Mouse (Mus musculus) CH12.LX (cell line): ENCODE measurements at regions not wholly inside any gene's neighbourhood (a gene's known extent, or its start where the extent isn't known, plus 50 kb on each side); places are given as distances from the start of the nearest gene placed in this dataset.

ENCODE experiments used
- DNase-seq: peaks from one replicate; pipeline ENCODE4 v3.0.0-alpha.2; 2013; ENCODE audit errors: extremely low read depth
- H3K27ac ChIP-seq: 2 replicates; pipeline ENCODE4 v1.5.1; 2012; ENCODE audit warnings: low read depth, mild to moderate bottlenecking, control low read depth, moderate library complexity; ENCODE audit not compliant: insufficient read depth
- H3K27me3 ChIP-seq: replicated peaks from 2 replicates; pipeline ENCODE3; 2012; ENCODE audit warnings: inconsistent platforms
- H3K36me3 ChIP-seq, 2 experiments: replicated peaks in 1 of 2; 2 replicates each; pipeline versions ENCODE3 to v1.6.1; 2012; ENCODE audit warnings: inconsistent platforms in 1 of 2, low read length in 1 of 2, mild to moderate bottlenecking in 1 of 2, mixed read lengths in 1 of 2, moderate library complexity in 1 of 2; ENCODE audit not compliant: control insufficient read depth in 1 of 2, insufficient read depth in 1 of 2
- H3K4me1 ChIP-seq, 2 experiments: 2 replicates each; pipeline ENCODE4 v1.6.1; 2012; ENCODE audit warnings: inconsistent platforms in 1 of 2, moderate library complexity in 1 of 2; ENCODE audit not compliant: insufficient read depth in 2 of 2, control insufficient read depth in 1 of 2
- H3K4me2 ChIP-seq: 2 replicates; pipeline ENCODE4 v1.6.1; 2012; ENCODE audit warnings: low read depth, mild to moderate bottlenecking, control low read depth; ENCODE audit not compliant: poor library complexity, insufficient read depth, severe bottlenecking
- H3K4me3 ChIP-seq, 3 experiments: fragments of 150-350 bp in 1 of 3; sonication (generic) in 1 of 3; replicated peaks in 1 of 3; 2 replicates each; pipeline versions ENCODE3 to v1.5.1; 2011 to 2012; ENCODE audit warnings: low read depth in 2 of 3, low read length in 2 of 3, mild to moderate bottlenecking in 2 of 3, moderate library complexity in 2 of 3, control low read depth in 1 of 3, improper control_type of control experiment in 1 of 3, inconsistent platforms in 1 of 3, mixed read lengths in 1 of 3; ENCODE audit not compliant: poor library complexity in 1 of 3
- H3K79me2 ChIP-seq: replicated peaks from 2 replicates; pipeline ENCODE4 v1.6.1; 2012; ENCODE audit warnings: mild to moderate bottlenecking, moderate library complexity; ENCODE audit not compliant: control insufficient read depth, poor library complexity, insufficient read depth, severe bottlenecking; ENCODE audit errors: extremely low read depth
- H3K9ac ChIP-seq: 2 replicates; pipeline ENCODE4 v1.6.1; 2012; ENCODE audit warnings: low read depth, mild to moderate bottlenecking, control low read depth, moderate library complexity; ENCODE audit not compliant: insufficient read depth
- H3K9me3 ChIP-seq: replicated peaks from 2 replicates; pipeline ENCODE3; 2012; ENCODE audit warnings: low read length, inconsistent platforms, mixed read lengths
- CHD1 ChIP-seq: IDR thresholded peaks from 2 replicates; pipeline ENCODE4 v1.6.1; 2012; ENCODE audit warnings: low read depth, low read length, improper control_type of control experiment, inconsistent platforms
- CHD2 ChIP-seq: IDR thresholded peaks from 2 replicates; pipeline ENCODE4 v1.6.1; 2011; ENCODE audit warnings: low read length, improper control_type of control experiment
- E2F4 ChIP-seq: IDR thresholded peaks from 2 replicates; pipeline ENCODE4 v1.6.1; 2011; ENCODE audit warnings: low read depth, low read length, improper control_type of control experiment; ENCODE audit not compliant: insufficient replicate concordance
- ELF1 ChIP-seq: IDR thresholded peaks from 2 replicates; pipeline ENCODE4 v1.6.1; 2014; ENCODE audit warnings: low read depth, mild to moderate bottlenecking, inconsistent platforms, low read length, improper control_type of control experiment
- EP300 ChIP-seq: IDR thresholded peaks from 2 replicates; pipeline ENCODE4 v1.6.1; 2011; ENCODE audit warnings: low read length, improper control_type of control experiment
- GABPA ChIP-seq: IDR thresholded peaks from 2 replicates; pipeline ENCODE4 v1.6.1; 2012; ENCODE audit warnings: low read depth, low read length, improper control_type of control experiment, inconsistent platforms; ENCODE audit not compliant: insufficient replicate concordance
- HCFC1 ChIP-seq: IDR thresholded peaks from 2 replicates; pipeline ENCODE4 v1.6.1; 2012; ENCODE audit warnings: low read depth, mild to moderate bottlenecking, inconsistent platforms, low read length, improper control_type of control experiment
- IRF4 ChIP-seq: IDR thresholded peaks from 2 replicates; pipeline ENCODE4 v1.6.1; 2014; ENCODE audit warnings: low read depth, mild to moderate bottlenecking, inconsistent platforms, low read length, improper control_type of control experiment
- KAT2A ChIP-seq: IDR thresholded peaks from 2 replicates; pipeline ENCODE4 v1.6.1; 2012; ENCODE audit warnings: low read length, improper control_type of control experiment, inconsistent platforms; ENCODE audit not compliant: insufficient replicate concordance
- MAZ ChIP-seq: IDR thresholded peaks from 2 replicates; pipeline ENCODE4 v1.6.1; 2012; ENCODE audit warnings: low read depth, mild to moderate bottlenecking, inconsistent platforms, low read length, improper control_type of control experiment, moderate library complexity
- MXI1 ChIP-seq: IDR thresholded peaks from 2 replicates; pipeline ENCODE4 v1.6.1; 2011; ENCODE audit warnings: mild to moderate bottlenecking, low read depth, low read length, improper control_type of control experiment
- NELFE ChIP-seq: IDR thresholded peaks from 2 replicates; pipeline ENCODE4 v1.6.1; 2011; ENCODE audit warnings: low read depth, low read length, improper control_type of control experiment
- NRF1 ChIP-seq: IDR thresholded peaks from 2 replicates; pipeline ENCODE4 v1.6.1; 2014; ENCODE audit warnings: low read depth, mild to moderate bottlenecking, inconsistent platforms, low read length, improper control_type of control experiment, moderate library complexity
- PAX5 ChIP-seq: IDR thresholded peaks from 2 replicates; pipeline ENCODE4 v1.6.1; 2012; ENCODE audit warnings: low read length, inconsistent platforms, mixed read lengths
- RAD21 ChIP-seq: IDR thresholded peaks from 2 replicates; pipeline ENCODE4 v1.6.1; 2011; ENCODE audit warnings: low read depth, mild to moderate bottlenecking, low read length, improper control_type of control experiment, moderate library complexity
- SIN3A ChIP-seq: IDR thresholded peaks from 2 replicates; pipeline ENCODE4 v1.6.1; 2012; ENCODE audit warnings: low read length, improper control_type of control experiment, inconsistent platforms
- USF1 ChIP-seq: IDR thresholded peaks from 2 replicates; pipeline ENCODE4 v1.6.1; 2014; ENCODE audit warnings: low read depth, mild to moderate bottlenecking, inconsistent platforms, low read length, improper control_type of control experiment
- USF2 ChIP-seq: conservative IDR thresholded peaks from 2 replicates; pipeline ENCODE4 v1.6.1; 2011; ENCODE audit warnings: low read depth, low read length, improper control_type of control experiment
- ZC3H11A ChIP-seq: IDR thresholded peaks from 2 replicates; pipeline ENCODE4 v1.6.1; 2012; ENCODE audit warnings: low read depth, mild to moderate bottlenecking, inconsistent platforms, low read length, improper control_type of control experiment
- ZKSCAN1 ChIP-seq: IDR thresholded peaks from 2 replicates; pipeline ENCODE4 v1.6.1; 2012; ENCODE audit warnings: low read depth, inconsistent platforms, low read length, improper control_type of control experiment, borderline replicate concordance
- ZNF384 ChIP-seq: IDR thresholded peaks from 2 replicates; pipeline ENCODE4 v1.6.1; 2012; ENCODE audit warnings: low read depth, low read length, improper control_type of control experiment, inconsistent platforms
- dilution Hi-C: fragments of 300-500 bp; cut with MboI; formaldehyde crosslinking; loops from 2 replicates; pipeline ENCODE4 v1.14.3; 2020; ENCODE audit warnings: low sequenced_read_pairs; ENCODE audit not compliant: extremely low pct_unique_long_range_greater_than_20kb, extremely low pct_ligation_motif_present
- in situ Hi-C: fragments of 300-500 bp; cut with MboI; formaldehyde crosslinking; loops from 3 replicates; pipeline ENCODE4 v1.14.3; 2019; ENCODE audit warnings: low sequenced_read_pairs, low pct_ligation_motif_present, low pct_unique_long_range_greater_than_20kb, mixed read lengths

- no peaks in the 10 kb centered on the region for H3K79me2 ChIP-seq
- no peaks in the 10 kb centered on the region for H3K4me1 ChIP-seq
- in situ Hi-C loops: no loop called here
- no peak for TF ChIP-seq MAZ
- no peak for TF ChIP-seq ZNF384
- TF ChIP-seq EP300: no peak
- no peak for TF ChIP-seq NELFE
- no peak for TF ChIP-seq IRF4
- no peak for TF ChIP-seq CHD1
- TF ChIP-seq MXI1: no peak
- no peak for TF ChIP-seq ZKSCAN1
- TF ChIP-seq USF2: no peak
- TF ChIP-seq RAD21: no peak
- no peak for TF ChIP-seq KAT2A
- TF ChIP-seq SIN3A: no peak
- TF ChIP-seq USF1: no peak
- no peak overlapping the region for H3K27ac ChIP-seq
- no peak overlapping the region for H3K9ac ChIP-seq
- DNase-seq: no peak
- no peak overlapping the region for H3K4me2 ChIP-seq
- no peaks in the 10 kb centered on the region for H3K27me3 ChIP-seq
- dilution Hi-C loops: no loop called here
- no peak overlapping the region for H3K4me3 ChIP-seq
- peaks cover 68% of the 10 kb centered on the region for H3K9me3 ChIP-seq
- no peaks in the 10 kb centered on the region for H3K36me3 ChIP-seq
These were observed 64.8 kb upstream of the L3mbtl4 start for GRCm38 (mm10) chr17:68208837-68209236.

- no peaks in the 10 kb centered on the region for H3K4me1 ChIP-seq
- no peaks in the 10 kb centered on the region for H3K27me3 ChIP-seq
- dilution Hi-C loops (no loop called here), in situ Hi-C loops (no loop called here)
- H3K9ac ChIP-seq: no peak overlapping the region
- H3K4me2 ChIP-seq: no peak overlapping the region
- H3K36me3 ChIP-seq: no peaks in the 10 kb centered on the region
- H3K4me3 ChIP-seq: no peak overlapping the region
- DNase-seq: no peak
- TF ChIP-seq MXI1 (no peak), ELF1 (no peak), PAX5 (no peak), USF1 (no peak), GABPA (no peak), CHD2 (no peak), HCFC1 (no peak), NRF1 (no peak), E2F4 (no peak), ZC3H11A (no peak), SIN3A (no peak), MAZ (no peak)
- H3K79me2 ChIP-seq: no peaks in the 10 kb centered on the region
- H3K9me3 ChIP-seq: peaks cover 64% of the 10 kb centered on the region
- H3K27ac ChIP-seq: no peak overlapping the region
These were observed 63.0 kb upstream of the L3mbtl4 start for GRCm38 (mm10) chr17:68210313-68211254.
